Mouse (Mus musculus): ENCODE results near the gene Rimklb. TPM values are rescaled to one million over a fixed set of nuclear protein-coding genes. Genes with fewer than 3 reads are reported as not detected.

Gene Rimklb
- total and polyA plus RNA-seq, 3 experiments, result not detected

- Histone ChIP-seq H3K9me3 (replicated peaks; ENCODE audit: low read length) (no peaks in the 10 kb centered on the region), H3K4me2 (ENCODE audit: insufficient read depth, low read depth, poor library complexity, severe bottlenecking) (no peak overlapping the region), H3K79me2 (replicated peaks; ENCODE audit: control insufficient read depth, extremely low read depth, insufficient read depth, poor library complexity, severe bottlenecking) (no peaks in the 10 kb centered on the region), H3K36me3 (replicated peaks in 1 of 2; ENCODE audit: control insufficient read depth in 1 of 2, insufficient read depth in 1 of 2, low read length in 1 of 2) (no peaks in the 10 kb centered on the region), H3K4me1 (ENCODE audit: control insufficient read depth in 1 of 2, insufficient read depth in 2 of 2) (peaks cover 0 to 11% of the 10 kb centered on the region in 2 experiments; a peak in 2 of 4 replicates), H3K27me3 (replicated peaks) (peaks cover 5% of the 10 kb centered on the region), H3K9ac (ENCODE audit: insufficient read depth, low read depth) (no peak overlapping the region), H3K4me3 (replicated peaks in 1 of 3; ENCODE audit: low read depth in 2 of 3, low read length in 2 of 3, poor library complexity in 1 of 3) (no peak overlapping the region), H3K27ac (ENCODE audit: insufficient read depth, low read depth) (no peak overlapping the region)
- TF ChIP-seq RCOR1 (conservative IDR thresholded peaks at IDR 0.05; ENCODE audit: low read depth, low read length), result no peak
- no peak for TF ChIP-seq NELFE (IDR thresholded peaks at IDR 0.05; ENCODE audit: low read depth, low read length)
- no peak for TF ChIP-seq EP300 (IDR thresholded peaks at IDR 0.05; ENCODE audit: low read length)
- no peak for TF ChIP-seq BHLHE40 (IDR thresholded peaks at IDR 0.05; ENCODE audit: low read depth, low read length)
- no peak for TF ChIP-seq RAD21 (IDR thresholded peaks at IDR 0.05; ENCODE audit: low read depth, low read length)
- no peak for TF ChIP-seq SIN3A (IDR thresholded peaks at IDR 0.05; ENCODE audit: low read length)
- no peak for TF ChIP-seq ZKSCAN1 (IDR thresholded peaks at IDR 0.05; ENCODE audit: borderline replicate concordance, low read depth, low read length)
- no peak for TF ChIP-seq MAZ (IDR thresholded peaks at IDR 0.05; ENCODE audit: low read depth, low read length)
- TF ChIP-seq ELF1 (IDR thresholded peaks at IDR 0.05; ENCODE audit: low read depth, low read length), result no peak
- TF ChIP-seq PAX5 (IDR thresholded peaks at IDR 0.05; ENCODE audit: low read length), result no peak
- TF ChIP-seq POLR2AphosphoS2 (IDR thresholded peaks at IDR 0.05; ENCODE audit: low read depth, low read length), result no peak
- TF ChIP-seq SMC3 (IDR thresholded peaks at IDR 0.05; ENCODE audit: low read depth, low read length), result no peak
- TF ChIP-seq HCFC1 (IDR thresholded peaks at IDR 0.05; ENCODE audit: low read depth, low read length), result no peak
- DNase-seq (ENCODE audit: extremely low read depth), result no peak
- dilution Hi-C loops (cut with MboI; ENCODE audit: extremely low pct_ligation_motif_present, extremely low pct_unique_long_range_greater_than_20kb, low sequenced_read_pairs) (no loop called here), in situ Hi-C loops (cut with MboI; ENCODE audit: low pct_ligation_motif_present, low pct_unique_long_range_greater_than_20kb, low sequenced_read_pairs) (no loop called here)
These were observed 9.9 kb upstream of the Rimklb start for GRCm38 (mm10) chr6:122508494-122508893.

DNA sequence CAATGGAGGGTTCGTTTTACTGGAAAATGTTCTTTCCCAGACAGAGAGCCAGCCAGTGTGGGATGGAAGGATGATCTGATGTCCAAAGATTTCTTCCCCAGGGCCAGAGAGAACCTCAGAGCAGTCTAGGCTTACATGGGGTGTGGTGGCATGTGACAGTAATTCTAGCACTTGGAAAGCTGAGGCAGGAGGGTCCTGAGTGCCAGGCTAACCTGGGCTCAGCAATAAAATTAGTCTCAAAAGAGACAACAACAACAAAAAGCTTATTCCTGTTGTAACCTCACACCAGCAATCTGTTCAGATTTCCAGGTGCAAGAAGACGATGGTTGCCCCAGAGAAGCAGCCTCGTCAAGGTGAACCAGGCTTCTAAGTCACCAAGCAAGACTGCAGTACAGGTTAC, 7.0 kb upstream of the Rimklb start, which contains the start of gene Mfap5:
Mfap5 (plus strand) TSS at position 301 of the 400 bp plus-strand sequence.
- TF ChIP-seq CHD1 (IDR thresholded peaks at IDR 0.05; ENCODE audit: low read depth, low read length) (no peak), USF1 (IDR thresholded peaks at IDR 0.05; ENCODE audit: low read depth, low read length) (no peak), JUN (IDR thresholded peaks at IDR 0.05; ENCODE audit: insufficient read depth, low read depth, low read length) (no peak), ZNF384 (IDR thresholded peaks at IDR 0.05; ENCODE audit: low read depth, low read length) (no peak), NELFE (IDR thresholded peaks at IDR 0.05; ENCODE audit: low read depth, low read length) (no peak), UBTF (IDR thresholded peaks at IDR 0.05; ENCODE audit: low read depth, low read length) (no peak), CHD2 (IDR thresholded peaks at IDR 0.05; ENCODE audit: low read length) (no peak), HCFC1 (IDR thresholded peaks at IDR 0.05; ENCODE audit: low read depth, low read length) (no peak), RAD21 (IDR thresholded peaks at IDR 0.05; ENCODE audit: low read depth, low read length) (no peak), ZKSCAN1 (IDR thresholded peaks at IDR 0.05; ENCODE audit: borderline replicate concordance, low read depth, low read length) (no peak), KAT2A (IDR thresholded peaks at IDR 0.05; ENCODE audit: insufficient replicate concordance, low read length) (no peak), MXI1 (IDR thresholded peaks at IDR 0.05; ENCODE audit: low read depth, low read length) (no peak), TCF12 (IDR thresholded peaks at IDR 0.05; ENCODE audit: low read depth, low read length) (no peak), NRF1 (IDR thresholded peaks at IDR 0.05; ENCODE audit: low read depth, low read length) (no peak), MYC (IDR thresholded peaks at IDR 0.05; ENCODE audit: low read depth, low read length) (no peak), BHLHE40 (IDR thresholded peaks at IDR 0.05; ENCODE audit: low read depth, low read length) (no peak), MAZ (IDR thresholded peaks at IDR 0.05; ENCODE audit: low read depth, low read length) (no peak), CTCF (conservative IDR thresholded peaks at IDR 0.05 in 1 of 2, IDR thresholded peaks at IDR 0.05 in 1 of 2; ENCODE audit: low read depth in 2 of 2, low read length in 2 of 2) (no peak), MEF2A (IDR thresholded peaks at IDR 0.05; ENCODE audit: borderline replicate concordance, low read depth, low read length) (no peak)
- no peak within 1 kb of the TSS for H3K9ac ChIP-seq (ENCODE audit: insufficient read depth, low read depth)
- peaks cover 0 to 7% of the 10 kb centered on the region in 2 experiments; a peak in 2 of 4 replicates for H3K4me1 ChIP-seq (ENCODE audit: control insufficient read depth in 1 of 2, insufficient read depth in 2 of 2)
- H3K27me3 ChIP-seq (replicated peaks), result peaks cover 3% of the 10 kb centered on the region
- H3K4me3 ChIP-seq (replicated peaks in 1 of 3; ENCODE audit: low read depth in 2 of 3, low read length in 2 of 3, poor library complexity in 1 of 3), result no peak within 1 kb of the TSS
- dilution Hi-C loops (cut with MboI; ENCODE audit: extremely low pct_ligation_motif_present, extremely low pct_unique_long_range_greater_than_20kb, low sequenced_read_pairs) (no loop called here), in situ Hi-C loops (cut with MboI; ENCODE audit: low pct_ligation_motif_present, low pct_unique_long_range_greater_than_20kb, low sequenced_read_pairs) (no loop called here)
- H3K27ac ChIP-seq (ENCODE audit: insufficient read depth, low read depth), result no peak within 1 kb of the TSS
- no peaks in the 10 kb centered on the region for H3K79me2 ChIP-seq (replicated peaks; ENCODE audit: control insufficient read depth, extremely low read depth, insufficient read depth, poor library complexity, severe bottlenecking)
- H3K36me3 ChIP-seq (replicated peaks in 1 of 2; ENCODE audit: control insufficient read depth in 1 of 2, insufficient read depth in 1 of 2, low read length in 1 of 2), result no peaks in the 10 kb centered on the region
- no peak for DNase-seq (ENCODE audit: extremely low read depth)
- H3K9me3 ChIP-seq (replicated peaks; ENCODE audit: low read length), result no peaks in the 10 kb centered on the region
- H3K4me2 ChIP-seq (ENCODE audit: insufficient read depth, low read depth, poor library complexity, severe bottlenecking), result no peak within 1 kb of the TSS

Measured in CH12.LX (cell line).